Mouse (Mus musculus) layer of hippocampus, postnatal 36 days (tissue): ENCODE measurements around the gene Gm826. TPM values are rescaled to one million over a fixed set of nuclear protein-coding genes. Genes with fewer than 3 reads are reported as not detected.

Source experiments
- DNase-seq, 2 experiments: peaks; one replicate each; pipeline ENCODE4 v3.0.0; 2022
- total RNA-seq, 2 experiments: library from RNA; stranded (reverse); gene quantifications; 2 replicates each; pipeline ENCODE4 v1.2.3; 2021

The Gm826 gene
- total RNA-seq, 2 experiments from 2014 or later = not detected

DNA sequence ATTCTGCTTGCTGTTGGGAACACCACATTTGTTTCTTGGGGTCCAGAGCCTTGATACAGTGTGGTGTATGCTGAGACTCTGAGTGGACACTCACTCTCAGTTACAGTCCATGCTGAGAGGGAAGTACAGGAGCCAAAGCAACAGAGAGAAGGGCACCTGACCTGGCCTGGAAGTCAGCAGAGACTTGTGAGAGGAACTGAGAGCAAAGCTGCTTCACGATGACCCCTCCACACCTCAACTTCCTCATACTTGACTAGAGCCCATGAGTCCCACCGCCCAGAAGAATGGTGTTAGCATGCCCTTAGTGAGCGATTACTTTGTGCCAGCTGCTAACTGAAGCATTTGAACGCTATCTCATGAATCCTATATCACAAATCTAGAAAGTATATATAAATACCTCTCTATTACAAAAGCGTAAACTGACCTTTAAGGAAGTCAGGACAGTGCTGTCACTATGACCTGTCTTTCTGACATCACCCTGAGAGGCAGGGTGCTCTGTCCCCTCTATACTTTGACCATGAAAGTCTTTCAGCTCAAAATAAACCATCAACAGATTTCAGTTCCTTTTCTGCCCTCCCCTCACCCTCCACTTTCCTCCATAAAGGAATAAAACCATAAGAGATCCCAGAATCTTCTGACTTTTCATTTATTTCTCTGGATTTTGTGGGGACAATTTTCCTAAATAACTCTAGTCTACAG is 57.9 kb downstream of the Gm826 start:
- no peak for DNase-seq

DNA sequence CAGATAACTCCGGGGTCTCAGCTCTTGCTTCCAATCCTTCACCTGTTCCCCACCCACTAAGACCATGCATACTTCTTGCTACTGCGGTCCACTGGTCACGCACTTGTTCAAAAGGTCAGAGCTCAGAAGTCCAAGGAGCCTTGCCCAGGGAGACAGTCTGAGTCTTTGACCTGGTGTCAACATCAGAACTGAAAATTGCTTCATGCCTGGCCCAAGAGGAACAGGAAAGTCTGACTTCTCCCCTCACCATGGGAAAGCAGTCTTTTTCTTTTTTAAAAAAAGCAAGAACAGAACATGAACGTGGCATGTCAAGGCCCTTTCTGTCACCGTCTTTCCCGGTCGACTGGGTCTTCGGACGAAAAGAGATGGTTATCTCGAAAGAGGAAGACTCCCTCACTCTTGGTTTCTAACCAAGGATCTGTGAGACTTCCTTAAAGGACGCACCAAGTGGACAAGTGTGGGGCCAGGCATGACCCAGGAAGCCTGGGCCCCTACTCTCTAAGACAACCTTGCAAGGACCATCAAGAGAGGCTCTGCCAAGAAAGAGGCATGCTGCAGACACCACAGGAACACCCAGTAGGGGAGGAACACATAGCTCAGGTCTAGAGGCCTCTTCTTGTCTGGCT is 66.0 kb downstream of the Gm826 start:
- DNase-seq = no peak

DNA sequence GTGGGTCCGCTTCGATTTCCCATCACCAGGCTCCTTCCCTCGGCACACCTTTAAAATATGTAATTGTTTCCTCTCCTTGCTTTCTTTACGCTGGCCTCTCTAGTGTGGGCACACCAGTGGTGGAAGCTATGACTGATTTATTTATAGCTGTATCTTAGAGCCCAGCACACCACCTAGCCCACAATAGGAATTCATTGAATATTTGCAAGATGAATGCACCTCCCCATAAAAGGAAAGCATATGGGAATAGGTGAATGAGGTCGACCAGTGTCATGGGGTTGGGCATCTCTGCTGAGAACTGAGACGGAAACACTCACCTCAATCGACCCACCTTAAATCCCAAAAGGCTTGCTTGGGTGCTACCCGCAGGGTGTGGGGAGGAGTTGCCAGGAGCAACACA is 70.1 kb downstream of the Gm826 start:
- DNase-seq = no peak

DNA sequence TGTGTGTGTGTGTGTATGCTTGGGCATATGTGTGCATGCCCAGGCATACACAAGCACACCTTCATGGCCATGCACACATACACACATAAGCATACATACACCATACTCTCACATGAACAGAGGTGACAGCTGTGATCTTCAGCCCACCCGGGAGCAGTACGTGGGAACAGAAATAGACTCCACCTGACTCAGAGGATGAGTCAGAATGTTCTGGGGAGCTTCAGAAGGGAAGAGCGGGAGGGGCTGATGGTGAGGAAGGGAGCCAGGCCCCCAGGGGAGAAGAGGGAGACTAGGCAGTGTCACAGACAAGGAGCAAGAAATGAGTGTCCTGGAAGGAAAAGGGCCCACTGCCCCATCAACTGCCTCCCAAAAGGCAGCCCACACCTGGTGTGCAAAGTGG is 72.4 kb downstream of the Gm826 start:
- no peak for DNase-seq

Other genes starting within 250 kb of the Gm826 start
- 10 to 100 TPM; 13.8 to 14.3 TPM for gene Mafb, start 32.9 kb upstream of the Gm826 start, total RNA-seq